Mouse (Mus musculus) adrenal gland, adult 10 weeks (tissue): ENCODE data around the gene Trim12c. TPM values are rescaled to one million over a fixed set of nuclear protein-coding genes. Genes with fewer than 3 reads are reported as not detected.

Experiments
- polyA plus RNA-seq: library from polyadenylated mRNA; stranded (reverse); fragments of 350-450 nt; fragmentation: Illumina TruSeq; extraction: RNeasy Lipid Tissue Mini Kit (QIAGEN cat#74804); gene quantifications from one replicate; pipeline ENCODE4 v1.2.3, GENCODE M21; 2014; ENCODE audit warnings: low read depth, low replicate concordance

Trim12c gene
- polyA plus RNA-seq: 52.3 TPM

DNA sequence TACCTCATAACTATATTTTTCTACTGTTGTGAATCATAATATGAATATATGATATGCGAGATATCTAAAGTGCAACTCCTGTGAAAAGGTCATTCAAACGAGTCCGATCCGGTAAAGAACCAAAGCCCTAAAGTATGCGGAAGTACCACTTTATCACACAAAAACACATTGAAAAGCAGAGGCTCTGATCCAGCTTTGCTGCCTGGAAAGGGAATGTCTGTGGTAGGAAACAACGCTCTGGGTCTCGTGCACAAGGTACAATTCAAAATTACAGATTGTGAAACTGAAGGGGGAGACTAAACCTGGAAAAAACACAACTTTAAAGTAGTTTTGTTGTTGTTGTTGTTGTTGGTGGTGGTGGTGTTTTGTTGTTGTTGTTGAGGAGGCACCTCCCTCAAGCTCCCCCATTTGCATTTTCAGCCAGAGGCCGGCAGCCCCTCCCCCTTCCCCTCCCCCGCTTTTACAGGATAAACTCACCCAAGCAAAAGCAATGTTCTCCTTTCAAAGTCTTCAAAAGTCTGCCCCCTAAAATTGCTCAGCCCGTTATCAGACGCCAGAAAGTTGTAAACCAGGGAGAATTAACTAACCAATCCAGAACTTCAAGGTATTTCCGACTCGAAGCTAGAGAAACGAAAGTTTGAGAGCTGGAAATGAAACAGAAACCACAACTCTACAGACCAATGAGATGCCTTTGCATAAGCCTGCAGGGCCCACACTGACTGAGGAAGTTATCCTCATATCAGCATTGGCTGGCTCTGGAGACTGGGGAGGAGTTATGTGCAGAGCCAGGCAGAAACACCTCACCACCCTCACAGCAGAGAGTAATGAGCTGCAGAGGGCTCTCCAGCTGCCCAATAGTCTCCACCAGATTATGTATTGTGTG, at the start of gene Trim12c:
Gene Trim12c, minus strand, starts transcription at position 646 of the 883 bp plus-strand sequence.

DNA sequence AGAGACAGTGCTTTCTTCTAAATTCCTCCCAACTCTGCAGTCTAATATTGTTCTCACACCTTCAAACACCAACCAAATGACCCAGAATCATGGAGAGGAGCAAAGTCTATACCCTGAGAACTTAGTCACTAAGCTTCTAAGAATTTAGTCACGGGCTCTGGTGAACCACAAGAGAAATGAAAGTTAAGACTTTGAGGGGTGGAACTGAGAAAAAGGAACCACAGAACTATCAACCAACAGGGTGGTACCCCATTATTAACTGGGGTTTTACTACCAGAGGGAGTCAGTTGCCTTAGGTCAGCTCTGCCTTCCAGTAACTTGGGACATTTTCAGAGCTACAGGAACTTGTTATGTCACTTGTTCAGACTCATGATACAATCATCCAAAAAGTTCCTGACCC, 47.5 kb upstream of the Trim12c start, which contains the start of gene Trim30c:
Gene Trim30c, minus strand, starts transcription at position 140 of the 400 bp plus-strand sequence.

DNA sequence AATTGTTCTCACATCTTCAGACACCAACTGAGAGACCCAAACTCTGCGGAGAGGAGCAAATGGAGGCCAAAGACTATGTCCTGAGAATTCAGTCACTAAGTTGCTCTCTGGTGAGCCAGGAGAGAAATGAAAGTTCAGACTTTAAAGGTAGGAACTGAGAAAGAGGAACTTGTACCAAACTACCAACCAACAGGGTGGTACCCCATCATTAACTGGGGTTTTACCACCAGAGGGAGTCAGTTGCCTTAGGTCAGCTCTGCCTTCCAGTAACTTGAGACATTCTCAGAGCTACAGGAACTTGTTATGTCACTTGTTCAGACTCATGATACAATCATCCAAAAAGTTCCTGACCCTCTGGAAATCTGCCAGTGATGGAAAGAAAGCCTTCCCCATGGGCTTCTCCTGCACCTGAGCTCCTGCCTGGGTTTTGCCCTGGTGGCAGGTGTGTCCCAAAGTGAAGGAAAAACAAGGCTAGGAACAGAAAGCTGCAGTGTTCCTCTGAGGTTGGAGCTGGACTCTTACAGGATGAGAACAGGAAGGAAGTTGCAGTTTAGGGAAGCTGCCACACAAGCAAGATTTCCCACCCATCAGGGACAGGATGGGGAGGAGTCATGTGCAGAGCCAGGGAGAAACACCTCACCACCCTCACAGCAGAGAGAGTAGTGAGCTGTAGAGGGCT, 16.7 kb upstream of the Trim12c start, which contains the start of gene Trim30b:
Gene Trim30b, minus strand, starts transcription at position 149 of the 679 bp plus-strand sequence.

DNA sequence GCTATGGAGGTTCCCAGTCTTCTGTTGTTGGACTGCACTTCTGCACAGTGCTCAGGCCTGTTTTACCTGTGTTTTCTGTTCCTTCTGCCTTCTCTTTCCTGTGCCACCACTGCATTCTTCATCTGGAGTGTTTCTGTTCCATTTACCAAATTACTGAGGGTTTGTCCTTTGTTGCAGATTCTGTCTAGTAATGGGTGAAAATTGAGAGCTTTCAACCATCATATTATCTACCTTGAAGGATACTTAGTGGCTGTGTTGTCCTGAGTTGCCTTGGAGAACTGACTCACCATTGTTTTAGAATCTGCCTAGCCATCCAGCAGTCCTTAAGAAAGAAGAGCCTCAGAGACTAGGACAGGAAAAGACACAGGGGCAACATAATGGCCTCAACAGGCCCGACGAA, 24.0 kb downstream of the Trim12c start, which contains the start of gene Trim34b:
Gene Trim34b, plus strand, starts transcription at position 301 of the 400 bp plus-strand sequence.

DNA sequence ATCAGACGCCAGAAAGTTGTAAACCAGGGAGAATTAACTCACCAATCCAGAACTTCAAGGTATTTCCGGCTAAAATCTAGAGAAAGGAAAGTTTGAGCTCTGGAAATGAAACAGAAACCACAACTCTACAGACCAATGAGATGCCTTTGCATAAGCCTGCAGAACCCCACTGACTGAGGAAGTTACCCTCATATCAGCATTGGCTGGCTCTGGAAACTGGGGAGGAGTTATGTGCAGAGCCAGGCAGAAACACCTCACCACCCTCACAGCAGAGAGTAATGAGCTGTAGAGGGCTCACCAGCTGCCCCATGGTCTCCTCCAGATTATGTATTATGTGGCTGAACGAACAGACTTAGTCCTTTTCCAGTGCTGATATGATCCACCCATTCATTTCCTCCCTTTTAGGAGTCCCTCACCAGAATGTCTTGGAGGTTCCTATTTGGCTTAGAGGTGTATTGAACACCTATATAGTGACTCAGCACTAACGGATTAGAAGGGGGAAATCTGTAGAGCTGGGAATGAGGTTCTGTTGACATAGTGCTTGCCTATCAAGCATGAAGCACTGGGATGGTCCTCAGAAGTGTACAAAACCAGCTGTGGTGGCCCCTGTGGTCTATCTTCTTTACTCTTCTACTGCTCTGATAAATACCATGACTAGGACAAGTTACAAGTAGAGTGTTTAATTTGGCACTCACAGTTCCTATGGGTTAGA, 37.6 kb downstream of the Trim12c start, which contains the start of gene Trim12a:
Gene Trim12a, minus strand, starts transcription at position 98 of the 712 bp plus-strand sequence.

Other genes starting within 250 kb of the Trim12c start
- not detected for gene Olfr646, start 248.5 kb downstream of the Trim12c start, polyA plus RNA-seq
- not detected for gene Ubqln5, start 223.5 kb downstream of the Trim12c start, polyA plus RNA-seq
- not detected for gene Olfr643, start 216.0 kb downstream of the Trim12c start, polyA plus RNA-seq
- gene Ubqln3, start 210.1 kb downstream of the Trim12c start, polyA plus RNA-seq: not detected
- not detected for gene Ubqlnl, start 202.8 kb downstream of the Trim12c start, polyA plus RNA-seq
- gene Olfm5, start 188.5 kb downstream of the Trim12c start, polyA plus RNA-seq: not detected
- not detected for gene Olfr648, start 170.0 kb downstream of the Trim12c start, polyA plus RNA-seq
- gene Olfr649, start 157.4 kb downstream of the Trim12c start, polyA plus RNA-seq: not detected
- 1.0 TPM for gene Trim6, start 134.6 kb downstream of the Trim12c start, polyA plus RNA-seq
- 37.6 TPM for gene Trim34a, start 108.9 kb downstream of the Trim12c start, polyA plus RNA-seq
- 11.2 TPM for gene Trim5, start 65.3 kb downstream of the Trim12c start, polyA plus RNA-seq
- gene Trim12a, start 37.9 kb downstream of the Trim12c start, polyA plus RNA-seq: 44.0 TPM
- gene Trim34b, start 23.9 kb downstream of the Trim12c start, polyA plus RNA-seq: not detected
- 0.58 TPM for gene Trim30b, start 16.5 kb upstream of the Trim12c start, polyA plus RNA-seq
- gene Trim30c, start 47.5 kb upstream of the Trim12c start, polyA plus RNA-seq: not detected
- 72.7 TPM for gene Trim30a, start 111.8 kb upstream of the Trim12c start, polyA plus RNA-seq
- gene Trim30d, start 154.5 kb upstream of the Trim12c start, polyA plus RNA-seq: 77.6 TPM
- not detected for gene Olfr651, start 196.8 kb upstream of the Trim12c start, polyA plus RNA-seq
- gene Olfr652, start 207.5 kb upstream of the Trim12c start, polyA plus RNA-seq: not detected
- not detected for gene Olfr653, start 224.0 kb upstream of the Trim12c start, polyA plus RNA-seq
- not detected for gene Olfr654, start 233.7 kb upstream of the Trim12c start, polyA plus RNA-seq
- not detected for gene Olfr655, start 248.4 kb upstream of the Trim12c start, polyA plus RNA-seq